Mouse (Mus musculus) limb, embryonic 14.5 days (tissue): Measurements from ENCODE around the gene Ascc1. TPM values are rescaled to one million over a fixed set of nuclear protein-coding genes. Genes with fewer than 3 reads are reported as not detected.
"Not testable (repeated sequence)": the region's sequence is repeated elsewhere in the genome, so short reads cannot be mapped to it uniquely, and the experiment has no call there.

Experiments
- ATAC-seq: fragments of 200-750 bp; cut with Nextera tagmentation; 2 replicates; pipeline ENCODE4 v1.8.0; 2017; ENCODE audit warnings: low read depth, moderate number of reproducible peaks, moderate TSS enrichment; ENCODE audit not compliant: low FRiP score
- DNase-seq: peaks from one replicate; pipeline ENCODE4 v3.0.0-alpha.2; 2015; ENCODE audit warnings: low spot score
- H3K27ac ChIP-seq: fragments of 300-500 bp; sonication (generic); replicated peaks from 2 replicates; pipeline ENCODE4 v1.5.1; 2014; ENCODE audit warnings: low read depth, mild to moderate bottlenecking, low read length, moderate library complexity, mixed read lengths
- H3K27me3 ChIP-seq: fragments of 300-500 bp; sonication (generic); 2 replicates; pipeline ENCODE4 v1.6.1; 2014; ENCODE audit warnings: low read length, mixed read lengths; ENCODE audit not compliant: control insufficient read depth, insufficient read depth
- H3K36me3 ChIP-seq: fragments of 300-500 bp; sonication (generic); 2 replicates; pipeline ENCODE4 v1.6.1; 2014; ENCODE audit warnings: mild to moderate bottlenecking, low read length, moderate library complexity, mixed read lengths; ENCODE audit not compliant: control insufficient read depth, insufficient read depth
- H3K4me1 ChIP-seq: fragments of 300-500 bp; sonication (generic); 2 replicates; pipeline ENCODE4 v1.6.1; 2014; ENCODE audit warnings: antibody characterized with exemption, low read length, mixed read lengths; ENCODE audit not compliant: control insufficient read depth, insufficient read depth
- H3K4me2 ChIP-seq: fragments of 300-500 bp; sonication (generic); replicated peaks from 2 replicates; pipeline ENCODE4 v1.6.1; 2014; ENCODE audit warnings: low read depth, mild to moderate bottlenecking, low read length, moderate library complexity; ENCODE audit not compliant: severe bottlenecking
- H3K4me3 ChIP-seq: fragments of 300-500 bp; sonication (generic); replicated peaks from 2 replicates; pipeline ENCODE4 v1.5.1; 2014; ENCODE audit warnings: low read length
- H3K9ac ChIP-seq: fragments of 300-500 bp; sonication (generic); 2 replicates; pipeline ENCODE4 v1.6.1; 2014; ENCODE audit warnings: mild to moderate bottlenecking, low read depth, low read length, moderate library complexity; ENCODE audit not compliant: severe bottlenecking
- H3K9me3 ChIP-seq: fragments of 300-500 bp; sonication (generic); 2 replicates; pipeline ENCODE4 v1.6.1; 2016; ENCODE audit warnings: low read length; ENCODE audit not compliant: control insufficient read depth
- POLR2A ChIP-seq: fragments of 200-500 bp; IDR thresholded peaks from 2 replicates; pipeline ENCODE4 v1.8.0; 2012; ENCODE audit warnings: inconsistent platforms, mild to moderate bottlenecking, moderate library complexity, borderline replicate concordance; ENCODE audit not compliant: insufficient read depth, insufficient read length; ENCODE audit errors: extremely low read depth
- WGBS: fragments of 180-500 bp; shearing (Covaris S2); extraction: QIAGEN DNeasy Blood & Tissue Kit; methylation state at CpG from one replicate; pipeline ENCODE4 v1.1.7; 2014; 5-methylcytosine and 5-hydroxymethylcytosine counted together
- microRNA-seq: library from miRNA; unstranded; fragments of <30 nt; microRNA quantifications from one replicate; pipeline ENCODE4, GENCODE M21; 2016
- polyA plus RNA-seq, 2 experiments: library from polyadenylated mRNA; depleted of rRNA in 1 of 2; stranded (reverse) in 1 of 2; unstranded in 1 of 2; fragments of >200 nt; fragmentation: Nextera tagmentation in 1 of 2; extraction: Ambion mirVana in 1 of 2; gene quantifications; 2 replicates each; pipeline versions ENCODE4 v1.2.1 to v1.2.3; 2012 to 2014

Ascc1 gene
- polyA plus RNA-seq, 2 experiments = 32.9 to 41.2 TPM

DNA sequence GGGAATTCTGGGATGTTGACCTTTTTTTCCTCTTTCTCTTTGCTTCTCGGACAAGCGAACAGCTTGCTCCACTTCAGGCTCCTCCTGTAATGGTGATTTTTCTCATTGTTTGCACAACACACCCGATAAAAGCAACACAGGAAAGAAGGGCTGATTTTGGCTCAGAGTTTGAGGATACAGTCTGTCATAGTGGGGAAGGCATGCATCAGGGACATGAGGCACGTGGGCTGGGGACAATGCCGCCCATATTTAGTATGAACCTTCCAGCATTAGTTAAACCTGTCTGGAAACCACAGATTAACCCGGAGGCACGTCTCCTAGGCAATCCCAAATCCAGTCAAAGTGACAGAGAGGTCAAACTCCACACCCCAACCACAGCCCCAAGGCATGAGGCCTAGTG is 134.3 kb downstream of the Ascc1 start:
- peaks cover 8% of the 10 kb centered on the region for H3K4me1 ChIP-seq
- H3K9me3 ChIP-seq = no peaks in the 10 kb centered on the region
- DNase-seq (no peak), ATAC-seq (no peak)
- no peak overlapping the region for H3K9ac ChIP-seq
- H3K4me3 ChIP-seq = no peak overlapping the region
- no peak for TF ChIP-seq POLR2A
- no peaks in the 10 kb centered on the region for H3K36me3 ChIP-seq
- WGBS = 84% methylated on average over 7 of the region's 7 CpGs
- no peak overlapping the region for H3K27ac ChIP-seq
- H3K4me2 ChIP-seq = no peak overlapping the region
- no peaks in the 10 kb centered on the region for H3K27me3 ChIP-seq

DNA sequence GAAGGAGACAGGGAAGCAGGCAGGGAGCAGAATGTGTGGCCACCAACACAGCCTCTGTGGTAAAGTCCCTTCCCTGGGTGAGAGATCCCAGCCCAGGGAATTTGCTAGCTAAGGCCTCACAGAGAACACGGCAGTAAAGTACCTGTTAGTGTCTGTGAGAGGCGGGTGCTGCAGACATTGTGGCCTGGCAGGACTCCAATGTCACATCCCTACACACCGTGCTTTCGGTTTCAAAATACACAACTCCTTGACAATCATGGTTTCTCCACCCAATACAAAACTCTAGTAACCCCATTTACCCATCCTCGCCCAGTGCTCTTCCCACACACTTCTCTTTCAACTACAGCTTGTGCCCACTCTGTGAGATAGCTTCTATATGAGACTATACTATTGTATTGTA is 136.1 kb downstream of the Ascc1 start:
- H3K27ac ChIP-seq = no peak overlapping the region
- no peaks in the 10 kb centered on the region for H3K36me3 ChIP-seq
- ATAC-seq = no peak
- no peak for TF ChIP-seq POLR2A
- DNase-seq = no peak
- no peaks in the 10 kb centered on the region for H3K9me3 ChIP-seq
- H3K4me1 ChIP-seq = peaks cover 7% of the 10 kb centered on the region
- H3K4me2 ChIP-seq = no peak overlapping the region
- H3K9ac ChIP-seq = no peak overlapping the region
- H3K4me3 ChIP-seq = no peak overlapping the region
- no peaks in the 10 kb centered on the region for H3K27me3 ChIP-seq
- WGBS = 84% methylated on average over 5 of the region's 5 CpGs

DNA sequence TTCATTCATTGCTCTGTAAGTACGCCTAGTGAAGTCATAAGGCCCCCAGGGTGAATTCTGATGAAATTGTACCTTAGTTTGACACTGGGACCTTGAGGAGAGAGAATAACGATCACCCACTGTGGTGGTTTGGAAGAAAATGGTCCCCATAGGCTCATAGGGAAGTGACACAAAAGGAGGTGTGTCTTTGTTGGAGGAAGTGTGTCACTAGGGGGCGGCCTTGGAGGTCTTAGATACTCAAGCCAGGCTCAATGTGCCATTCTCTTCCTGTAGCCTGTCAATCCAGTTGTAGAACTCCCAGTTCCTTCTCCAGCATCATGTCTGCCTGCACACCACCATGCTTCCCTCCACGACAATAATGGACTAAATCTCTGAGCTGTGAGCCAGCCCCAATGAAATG is 138.1 kb downstream of the Ascc1 start:
- Histone ChIP-seq H3K4me1 (no peaks in the 10 kb centered on the region), H3K4me2 (no peak overlapping the region), H3K36me3 (no peaks in the 10 kb centered on the region), H3K9ac (no peak overlapping the region), H3K4me3 (no peak overlapping the region), H3K27ac (no peak overlapping the region), H3K9me3 (no peaks in the 10 kb centered on the region), H3K27me3 (no peaks in the 10 kb centered on the region)
- no peak for TF ChIP-seq POLR2A
- no peak for DNase-seq
- no peak for ATAC-seq
- WGBS = 77% methylated on average over 4 of the region's 4 CpGs

DNA sequence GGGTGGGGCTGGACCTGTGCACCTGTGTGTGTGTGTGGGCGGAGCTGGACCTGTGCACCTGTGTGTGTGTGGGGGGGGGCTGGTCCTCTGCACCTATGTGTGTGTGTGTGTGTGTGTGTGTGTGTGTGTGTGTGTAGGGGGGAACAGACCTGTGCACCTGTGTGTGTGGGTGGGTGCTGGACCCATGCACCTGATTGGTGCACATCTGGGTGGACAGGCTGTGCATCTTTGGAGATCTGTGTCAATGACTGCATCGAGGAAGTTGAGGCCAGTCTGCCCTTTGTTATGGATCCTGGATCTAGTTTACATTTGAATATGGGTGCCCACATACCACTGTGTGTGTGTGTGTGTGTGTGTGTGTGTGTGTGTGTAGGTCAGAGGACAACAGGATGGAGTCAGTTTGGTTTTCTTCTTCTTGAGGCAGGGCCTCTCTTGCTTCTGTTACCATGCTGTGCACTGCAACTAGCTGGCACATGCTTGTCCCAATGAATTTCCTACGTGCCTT is 139.1 kb downstream of the Ascc1 start:
- ATAC-seq = no peak

DNA sequence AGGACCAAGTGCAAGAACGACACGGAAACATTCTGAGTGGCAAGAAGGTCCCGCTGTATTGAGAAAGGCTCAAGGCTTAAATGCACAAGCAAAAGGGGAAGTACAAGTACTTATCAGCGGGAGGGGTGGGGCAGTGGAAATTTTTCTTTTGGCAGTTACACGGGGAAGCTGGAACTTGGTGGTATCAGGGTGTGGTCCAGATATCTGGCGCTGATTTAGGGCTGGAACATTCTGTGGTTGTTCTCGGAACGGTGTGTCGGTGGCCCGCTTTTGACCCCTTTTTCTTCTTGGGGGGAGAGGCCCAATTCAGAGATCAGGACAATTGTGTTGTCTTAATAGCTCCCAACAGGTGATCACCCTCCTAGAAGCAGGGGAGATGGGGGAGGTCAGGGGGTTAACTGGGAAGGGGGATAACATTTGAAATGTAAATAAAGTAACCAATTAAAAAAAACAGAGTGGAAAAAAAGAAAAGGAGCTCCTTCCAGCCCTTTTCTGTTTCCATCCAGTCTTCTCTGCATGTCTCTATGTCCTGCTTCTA is 145.0 kb downstream of the Ascc1 start:
- WGBS = 77% methylated on average over 10 of the region's 10 CpGs
- H3K9me3 ChIP-seq, H3K4me2 ChIP-seq, H3K27ac ChIP-seq, H3K4me1 ChIP-seq, H3K4me3 ChIP-seq, H3K36me3 ChIP-seq, DNase-seq, H3K9ac ChIP-seq, H3K27me3 ChIP-seq, ATAC-seq: not testable (repeated sequence)

More for the DNA sequence above, 139.1 kb downstream of the Ascc1 start:
- 90% methylated on average over 2 of the region's 3 CpGs for WGBS
- no peak for DNase-seq
- Histone ChIP-seq H3K36me3 (no peaks in the 10 kb centered on the region), H3K9me3 (no peaks in the 10 kb centered on the region), H3K27me3 (no peaks in the 10 kb centered on the region), H3K4me2 (no peak overlapping the region), H3K27ac (no peak overlapping the region), H3K4me3 (no peak overlapping the region), H3K9ac (no peak overlapping the region), H3K4me1 (no peaks in the 10 kb centered on the region)
- TF ChIP-seq POLR2A = no peak

GRCm38 (mm10) chr10:60148087-60148486 is 145.5 kb downstream of the Ascc1 start:
- Histone ChIP-seq H3K27me3 (no peaks in the 10 kb centered on the region), H3K4me1 (no peaks in the 10 kb centered on the region), H3K4me2 (no peak overlapping the region), H3K27ac (no peak overlapping the region), H3K9ac (no peak overlapping the region), H3K36me3 (no peaks in the 10 kb centered on the region), H3K4me3 (no peak overlapping the region), H3K9me3 (no peaks in the 10 kb centered on the region)
- ATAC-seq = peak; percentile 71; the same call in 1 of the 2 replicates
- no peak for TF ChIP-seq POLR2A
- 3% methylated on average over 5 of the region's 5 CpGs for WGBS
- DNase-seq = peak; percentile 87

Small RNAs within 50 kb of the gene (microRNA-seq; reads per million reads assigned to microRNA genes)
- not detected for gene Mir6906

Other genes with a start within 250 kb of the Ascc1 start
- 34.1 and 37.1 TPM in 2 replicates for gene Dnajb12, start 123.2 kb upstream of the Ascc1 start, polyA plus RNA-seq (2012; rRNA removed)
- gene Dnajb12, start 123.2 kb upstream of the Ascc1 start, polyA plus RNA-seq (2014; fragmentation: Nextera tagmentation; extraction: Ambion mirVana) = 26.0 and 26.3 TPM in 2 replicates
- gene Ddit4, start 51.0 kb upstream of the Ascc1 start, polyA plus RNA-seq (2012; rRNA removed) = 117 and 138 TPM in 2 replicates
- 8.5 and 8.6 TPM in 2 replicates for gene Ddit4, start 51.0 kb upstream of the Ascc1 start, polyA plus RNA-seq (2014; fragmentation: Nextera tagmentation; extraction: Ambion mirVana)
- gene Anapc16, start 330 bp downstream of the Ascc1 start, polyA plus RNA-seq (2012; rRNA removed) = 105 and 109 TPM in 2 replicates
- 110 and 114 TPM in 2 replicates for gene Anapc16, start 330 bp downstream of the Ascc1 start, polyA plus RNA-seq (2014; fragmentation: Nextera tagmentation; extraction: Ambion mirVana)
- 17.4 and 17.7 TPM in 2 replicates for gene Spock2, start 103.4 kb downstream of the Ascc1 start, polyA plus RNA-seq (2012; rRNA removed)
- gene Spock2, start 103.4 kb downstream of the Ascc1 start, polyA plus RNA-seq (2014; fragmentation: Nextera tagmentation; extraction: Ambion mirVana) = 7.3 and 7.6 TPM in 2 replicates
- gene Chst3, start 216.5 kb downstream of the Ascc1 start, polyA plus RNA-seq (2012; rRNA removed) = 7.7 and 9.7 TPM in 2 replicates
- gene Chst3, start 216.5 kb downstream of the Ascc1 start, polyA plus RNA-seq (2014; fragmentation: Nextera tagmentation; extraction: Ambion mirVana) = 2.0 TPM in 2 replicates